Mouse (Mus musculus): ENCODE data around the gene Dusp19.

The Dusp19 gene

GRCm38 (mm10) chr2:80638364-80639241, 21.8 kb downstream of the Dusp19 start:
- peak; percentile 74 to 86 for DNase-seq (ENCODE audit: low spot score in 2 of 2)

- DNase-seq (ENCODE audit: low spot score in 2 of 2), result no peak
These were observed 22.6 kb downstream of the Dusp19 start for GRCm38 (mm10) chr2:80639398-80639797.

- DNase-seq (ENCODE audit: low spot score in 2 of 2), result no peak
These were observed 23.0 kb downstream of the Dusp19 start for GRCm38 (mm10) chr2:80639864-80640263.

GRCm38 (mm10) chr2:80661414-80661813, 44.6 kb downstream of the Dusp19 start:
- DNase-seq (ENCODE audit: low spot score in 2 of 2), result no peak

- DNase-seq (ENCODE audit: low spot score in 2 of 2), result no peak
These were observed 45.8 kb downstream of the Dusp19 start for GRCm38 (mm10) chr2:80662682-80663081.

- no peak for DNase-seq (ENCODE audit: low spot score in 2 of 2)
These were observed 50.6 kb downstream of the Dusp19 start for GRCm38 (mm10) chr2:80667396-80667964.

GRCm38 (mm10) chr2:80669868-80670666, 53.2 kb downstream of the Dusp19 start:
- DNase-seq (ENCODE audit: low spot score in 2 of 2), result peak in 1 of 2 experiments; percentile 5

GRCm38 (mm10) chr2:80678803-80679202, 62.0 kb downstream of the Dusp19 start:
- DNase-seq (ENCODE audit: low spot score in 2 of 2), result no peak

Measured in thymus, postnatal 10 days (tissue).